Mouse (Mus musculus): ENCODE measurements around the gene Pask. TPM values are rescaled to one million over a fixed set of nuclear protein-coding genes. Genes with fewer than 3 reads are reported as not detected.

The Pask gene
- polyA plus RNA-seq, 1 experiment: 0.86 TPM

DNA sequence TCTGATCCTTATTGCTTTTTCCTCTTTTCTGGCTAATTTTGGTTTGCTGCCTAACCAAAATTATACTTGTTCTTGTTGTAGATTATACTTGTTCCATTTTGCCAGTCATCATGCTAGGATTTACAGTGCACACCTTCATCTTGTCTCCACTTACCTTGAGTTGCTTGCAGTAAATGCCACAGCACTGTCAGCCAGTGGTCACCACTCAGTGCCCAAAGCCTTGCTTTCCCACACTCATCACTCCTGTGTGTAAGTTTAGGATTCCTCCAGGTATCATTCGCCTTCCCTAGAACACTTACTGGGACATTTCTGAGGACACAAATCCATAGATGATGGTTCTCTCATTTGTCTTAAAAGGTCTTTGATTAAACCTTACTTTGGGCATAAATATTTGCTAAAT, 51.7 kb downstream of the Pask start:
- Histone ChIP-seq H3K4me3 (replicated peaks; ENCODE audit: extremely low read depth, low read depth, low read length) (no peak overlapping the region), H3K4me1 (ENCODE audit: control insufficient read depth, insufficient read depth, low read length) (no peaks in the 10 kb centered on the region)
- no peak for TF ChIP-seq CTCF (IDR thresholded peaks at IDR 0.05; ENCODE audit: insufficient read depth, low read length)
- no peak for TF ChIP-seq POLR2A (IDR thresholded peaks at IDR 0.05; ENCODE audit: borderline replicate concordance, extremely low read depth, low read depth, low read length)
- DNase-seq: no peak
- WGBS: 88% methylated on average over 1 of the region's 1 CpGs

DNA sequence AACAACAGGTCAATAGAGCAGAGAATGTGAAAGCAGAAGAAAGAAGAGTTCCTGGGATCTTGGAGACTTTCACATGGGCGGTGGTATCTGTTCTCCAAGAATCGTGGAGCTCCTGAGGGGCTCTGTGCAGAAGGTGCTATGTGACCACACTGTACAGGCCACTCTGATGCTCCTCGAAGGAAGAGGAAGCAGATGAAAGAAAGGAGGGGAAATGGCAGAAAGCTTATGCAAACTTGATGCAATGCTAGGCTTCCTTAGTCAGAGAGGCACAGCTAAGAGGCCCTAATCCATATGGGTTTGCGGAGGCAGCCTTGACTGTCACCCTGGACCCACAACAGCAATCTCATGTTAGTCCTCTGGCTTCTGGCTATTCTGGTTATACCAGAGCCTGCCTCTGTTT, 52.3 kb downstream of the Pask start:
- DNase-seq: no peak
- Histone ChIP-seq H3K4me3 (replicated peaks; ENCODE audit: extremely low read depth, low read depth, low read length) (no peak overlapping the region), H3K4me1 (ENCODE audit: control insufficient read depth, insufficient read depth, low read length) (no peaks in the 10 kb centered on the region)
- WGBS: 66% methylated on average over 4 of the region's 4 CpGs
- TF ChIP-seq POLR2A (IDR thresholded peaks at IDR 0.05; ENCODE audit: borderline replicate concordance, extremely low read depth, low read depth, low read length) (no peak), CTCF (IDR thresholded peaks at IDR 0.05; ENCODE audit: insufficient read depth, low read length) (no peak)

DNA sequence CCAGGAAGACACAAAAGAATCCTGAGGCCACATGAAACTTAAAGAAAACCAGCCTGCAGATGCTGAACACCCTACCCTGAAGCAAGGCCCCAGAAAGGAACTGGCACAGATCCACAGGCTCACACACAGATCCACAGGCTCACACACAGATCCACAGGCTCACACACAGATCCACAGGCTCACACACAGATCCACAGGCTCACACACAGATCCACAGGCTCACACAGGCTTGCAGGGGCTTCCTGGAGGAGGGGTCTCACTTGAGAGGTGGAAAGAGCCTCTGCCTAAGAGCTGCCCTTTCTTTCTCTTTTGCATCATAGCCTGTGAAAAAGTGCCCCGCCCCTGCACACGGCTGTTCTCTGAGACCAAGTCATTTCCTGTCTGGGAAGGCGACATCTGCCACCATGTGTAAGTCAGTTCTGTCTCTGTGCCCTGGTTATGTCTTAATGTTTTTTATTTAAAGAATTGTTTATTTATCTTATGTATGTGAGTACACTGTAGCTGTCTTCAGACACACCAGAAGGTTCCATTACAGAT, 53.5 kb downstream of the Pask start:
- H3K4me1 ChIP-seq (ENCODE audit: control insufficient read depth, insufficient read depth, low read length): no peaks in the 10 kb centered on the region
- no peak for TF ChIP-seq POLR2A (IDR thresholded peaks at IDR 0.05; ENCODE audit: borderline replicate concordance, extremely low read depth, low read depth, low read length)
- no peak for TF ChIP-seq CTCF (IDR thresholded peaks at IDR 0.05; ENCODE audit: insufficient read depth, low read length)
- WGBS: 35% methylated on average over 3 of the region's 3 CpGs
- no peak overlapping the region for H3K4me3 ChIP-seq (replicated peaks; ENCODE audit: extremely low read depth, low read depth, low read length)
- no peak for DNase-seq

DNA sequence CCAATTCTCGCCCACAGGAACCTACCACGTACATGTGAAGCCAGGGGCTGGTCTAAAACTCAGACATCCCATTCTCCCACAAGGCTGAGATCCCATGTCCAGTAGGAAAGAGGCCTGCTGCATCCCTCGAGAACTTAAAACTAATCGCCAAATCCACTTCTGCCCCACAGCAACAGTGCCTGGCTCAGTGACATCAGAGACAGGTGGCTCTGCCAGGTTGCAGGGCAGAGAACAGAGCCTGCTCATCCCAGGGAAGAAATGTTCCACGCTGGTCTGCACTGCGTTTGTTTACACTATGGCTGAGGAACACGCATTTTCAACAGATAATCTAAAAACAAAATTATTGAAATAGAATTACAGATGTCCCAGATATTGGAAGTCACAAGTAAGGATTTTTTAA, 66.2 kb downstream of the Pask start:
- Histone ChIP-seq H3K4me3 (replicated peaks; ENCODE audit: extremely low read depth, low read depth, low read length) (no peak overlapping the region), H3K4me1 (ENCODE audit: control insufficient read depth, insufficient read depth, low read length) (no peaks in the 10 kb centered on the region)
- 70% methylated on average over 7 of the region's 7 CpGs for WGBS
- DNase-seq: no peak
- no peak for TF ChIP-seq CTCF (IDR thresholded peaks at IDR 0.05; ENCODE audit: insufficient read depth, low read length)
- TF ChIP-seq POLR2A (IDR thresholded peaks at IDR 0.05; ENCODE audit: borderline replicate concordance, extremely low read depth, low read depth, low read length): no peak

DNA sequence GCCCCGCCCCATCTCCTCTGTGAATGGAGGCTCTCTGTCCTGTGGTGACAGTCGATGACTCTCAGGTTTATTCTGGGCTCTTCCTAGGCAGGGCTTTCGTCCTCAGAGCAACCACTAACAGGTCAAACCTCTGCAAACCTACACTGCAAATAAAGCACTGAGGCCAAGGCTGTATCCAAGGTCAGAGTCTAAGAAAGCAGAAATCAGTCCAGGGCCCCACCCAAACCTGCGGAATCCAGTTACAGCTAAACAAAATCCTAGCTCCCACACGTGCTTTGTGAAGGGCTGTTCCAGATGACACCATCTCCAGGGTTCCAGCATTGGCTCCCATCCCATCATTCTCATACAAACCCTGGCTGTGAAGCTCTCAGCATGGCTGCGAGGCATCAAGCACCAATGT, 67.7 kb downstream of the Pask start:
- 68% methylated on average over 6 of the region's 6 CpGs for WGBS
- DNase-seq: no peak

DNA sequence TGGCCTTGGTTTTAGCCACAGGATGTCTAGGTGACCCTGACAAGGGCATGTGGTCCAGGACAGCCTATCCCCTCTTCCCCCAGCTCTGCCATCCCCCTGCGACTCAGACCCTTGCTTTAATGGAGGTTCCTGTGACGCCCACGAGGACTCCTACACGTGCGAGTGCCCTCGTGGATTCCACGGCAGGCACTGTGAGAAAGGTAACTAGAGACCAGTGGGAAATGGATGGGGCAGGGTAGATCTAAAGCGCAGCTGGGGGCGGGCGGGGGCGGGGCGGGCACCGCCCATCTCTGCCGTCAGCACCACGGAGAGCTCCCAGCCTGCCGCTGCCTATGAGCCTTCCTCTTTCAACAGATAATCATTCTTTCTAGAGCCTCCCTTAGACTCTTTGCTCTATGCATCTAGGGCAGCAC, 70.9 kb downstream of the Pask start:
- no peak for DNase-seq
- Histone ChIP-seq H3K4me1 (ENCODE audit: control insufficient read depth, insufficient read depth, low read length) (no peaks in the 10 kb centered on the region), H3K4me3 (replicated peaks; ENCODE audit: extremely low read depth, low read depth, low read length) (no peak overlapping the region)
- TF ChIP-seq POLR2A (IDR thresholded peaks at IDR 0.05; ENCODE audit: borderline replicate concordance, extremely low read depth, low read depth, low read length) (no peak), CTCF (IDR thresholded peaks at IDR 0.05; ENCODE audit: insufficient read depth, low read length) (no peak)
- 10% methylated on average over 16 of the region's 16 CpGs for WGBS

More for the DNA sequence above, 67.7 kb downstream of the Pask start:
- no peaks in the 10 kb centered on the region for H3K4me1 ChIP-seq (ENCODE audit: control insufficient read depth, insufficient read depth, low read length)
- TF ChIP-seq CTCF (IDR thresholded peaks at IDR 0.05; ENCODE audit: insufficient read depth, low read length) (no peak), POLR2A (IDR thresholded peaks at IDR 0.05; ENCODE audit: borderline replicate concordance, extremely low read depth, low read depth, low read length) (no peak)
- no peak overlapping the region for H3K4me3 ChIP-seq (replicated peaks; ENCODE audit: extremely low read depth, low read depth, low read length)

DNA sequence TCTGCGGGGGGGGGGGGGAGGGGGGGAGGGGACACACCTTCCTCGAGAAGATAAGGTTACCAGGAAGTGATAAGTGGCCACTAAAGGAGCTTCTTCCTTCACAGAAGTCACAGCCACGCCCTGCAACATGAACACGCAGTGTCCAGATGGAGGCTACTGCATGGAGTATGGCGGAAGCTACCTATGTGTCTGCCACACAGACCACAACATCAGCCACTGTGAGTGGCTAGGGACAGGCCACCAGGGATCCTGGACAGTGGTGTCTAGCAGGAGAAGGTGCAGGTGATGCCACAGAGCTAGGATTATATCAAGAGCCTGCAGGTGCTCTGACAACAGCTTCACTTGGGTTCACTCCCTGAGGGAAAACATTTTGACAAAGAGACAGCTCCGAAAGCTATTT, 71.5 kb downstream of the Pask start:
- no peak overlapping the region for H3K4me3 ChIP-seq (replicated peaks; ENCODE audit: extremely low read depth, low read depth, low read length)
- 63% methylated on average over 6 of the region's 6 CpGs for WGBS
- TF ChIP-seq CTCF (IDR thresholded peaks at IDR 0.05; ENCODE audit: insufficient read depth, low read length) (no peak), POLR2A (IDR thresholded peaks at IDR 0.05; ENCODE audit: borderline replicate concordance, extremely low read depth, low read depth, low read length) (no peak)
- no peak for DNase-seq
- H3K4me1 ChIP-seq (ENCODE audit: control insufficient read depth, insufficient read depth, low read length): no peaks in the 10 kb centered on the region

DNA sequence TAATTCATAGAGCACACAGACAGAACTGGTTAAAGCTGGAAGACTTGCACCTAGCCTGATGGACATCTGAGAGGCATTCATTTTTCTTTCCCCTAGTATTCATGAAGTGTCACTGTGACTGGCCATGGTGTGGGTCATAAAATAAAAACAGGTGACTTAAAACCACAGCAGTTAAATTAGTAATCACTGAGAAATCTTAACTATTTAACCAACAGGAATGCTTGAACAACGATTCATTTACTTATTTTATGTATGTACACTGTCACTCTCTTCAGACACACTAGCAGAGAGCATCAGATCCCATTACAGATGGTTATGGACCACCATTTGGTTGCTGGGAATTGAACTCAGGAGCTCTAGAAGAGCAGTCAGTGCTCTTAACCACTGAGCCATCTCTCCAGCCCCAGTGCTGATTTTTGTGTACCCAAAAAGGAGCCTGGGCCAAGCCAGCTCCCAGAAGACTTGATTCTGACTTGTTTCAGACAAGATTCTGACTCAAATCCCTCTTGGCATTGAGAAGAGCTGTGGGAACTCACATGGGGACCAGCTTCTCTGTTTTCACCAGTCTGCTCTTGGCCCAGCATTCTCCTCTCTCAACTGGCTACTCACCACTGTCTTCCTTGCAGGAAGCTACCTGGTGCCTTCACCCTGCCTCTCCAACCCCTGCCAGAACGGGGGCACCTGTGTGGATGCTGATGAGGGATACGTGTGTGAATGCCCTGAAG, 72.6 kb downstream of the Pask start:
- WGBS: 60% methylated on average over 3 of the region's 3 CpGs

DNA sequence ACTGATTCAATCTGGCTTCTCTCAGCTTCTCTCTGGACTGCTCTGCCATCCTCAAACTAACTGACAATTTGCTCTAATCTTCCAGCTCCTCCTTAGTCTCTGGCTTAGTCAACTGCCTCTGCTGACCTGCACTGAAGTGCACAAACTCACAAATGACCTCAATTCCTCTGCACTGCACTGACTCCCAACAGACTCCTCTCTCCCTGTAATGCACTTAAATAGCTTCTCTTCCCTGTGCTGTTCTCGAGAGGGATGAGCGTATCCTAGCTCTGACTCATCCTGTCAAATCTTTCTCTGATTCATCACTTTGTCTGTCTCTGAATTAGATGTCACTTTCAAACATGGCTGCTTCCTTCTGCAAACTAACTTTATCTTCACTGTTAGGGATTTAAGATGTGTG, 75.0 kb downstream of the Pask start:
- no peak for TF ChIP-seq POLR2A (IDR thresholded peaks at IDR 0.05; ENCODE audit: borderline replicate concordance, extremely low read depth, low read depth, low read length)
- TF ChIP-seq CTCF (IDR thresholded peaks at IDR 0.05; ENCODE audit: insufficient read depth, low read length): no peak

More for the DNA sequence above, 72.6 kb downstream of the Pask start:
- Histone ChIP-seq H3K4me1 (ENCODE audit: control insufficient read depth, insufficient read depth, low read length) (no peaks in the 10 kb centered on the region), H3K4me3 (replicated peaks; ENCODE audit: extremely low read depth, low read depth, low read length) (no peak overlapping the region)
- TF ChIP-seq POLR2A (IDR thresholded peaks at IDR 0.05; ENCODE audit: borderline replicate concordance, extremely low read depth, low read depth, low read length): no peak
- no peak for TF ChIP-seq CTCF (IDR thresholded peaks at IDR 0.05; ENCODE audit: insufficient read depth, low read length)
- no peak for DNase-seq

DNA sequence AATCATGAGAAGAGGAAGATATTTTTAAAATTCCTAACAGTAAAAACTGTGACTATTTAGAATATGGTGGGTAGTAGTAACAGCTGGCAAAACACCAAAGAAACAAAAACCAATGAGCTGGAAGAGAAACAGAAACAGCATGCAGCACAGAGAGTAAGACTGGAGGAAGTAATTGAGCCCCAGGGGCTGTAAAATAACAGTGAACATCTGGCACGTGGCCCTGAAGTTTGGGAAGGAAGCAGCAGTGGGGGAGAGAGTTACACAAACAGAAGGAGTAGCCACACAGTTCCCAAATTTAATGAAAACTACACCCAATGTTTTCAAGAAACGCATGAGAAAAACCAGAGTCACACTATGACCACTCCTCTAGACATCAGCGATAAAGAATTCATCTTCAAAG, 76.1 kb downstream of the Pask start:
- Histone ChIP-seq H3K4me1 (ENCODE audit: control insufficient read depth, insufficient read depth, low read length) (no peaks in the 10 kb centered on the region), H3K4me3 (replicated peaks; ENCODE audit: extremely low read depth, low read depth, low read length) (no peak overlapping the region)
- WGBS: 46% methylated on average over 3 of the region's 3 CpGs
- TF ChIP-seq POLR2A (IDR thresholded peaks at IDR 0.05; ENCODE audit: borderline replicate concordance, extremely low read depth, low read depth, low read length): no peak
- TF ChIP-seq CTCF (IDR thresholded peaks at IDR 0.05; ENCODE audit: insufficient read depth, low read length): no peak
- DNase-seq: no peak

More for the DNA sequence above, 75.0 kb downstream of the Pask start:
- no peak for DNase-seq
- WGBS: 79% methylated on average over 2 of the region's 2 CpGs
- H3K4me1 ChIP-seq (ENCODE audit: control insufficient read depth, insufficient read depth, low read length): no peaks in the 10 kb centered on the region
- H3K4me3 ChIP-seq (replicated peaks; ENCODE audit: extremely low read depth, low read depth, low read length): no peak overlapping the region

Other genes with a start within 250 kb of the Pask start
- 2.0 and 2.7 TPM in 2 replicates for gene Kif1a, start 241.5 kb downstream of the Pask start, polyA plus RNA-seq (2012; rRNA removed)
- gene Agxt, start 208.2 kb downstream of the Pask start, polyA plus RNA-seq (2012; rRNA removed): not detected in 2 replicates
- 72.6 and 75.8 TPM in 2 replicates for gene 2310007B03Rik, start 182.5 kb downstream of the Pask start, polyA plus RNA-seq (2012; rRNA removed)
- 2.2 and 2.8 TPM in 2 replicates for gene Crocc2, start 174.8 kb downstream of the Pask start, polyA plus RNA-seq (2012; rRNA removed)
- gene Sned1, start 107.6 kb downstream of the Pask start, polyA plus RNA-seq (2012; rRNA removed): 26.6 and 28.1 TPM in 2 replicates
- 7.4 and 9.8 TPM in 2 replicates for gene Mterf4, start 37.6 kb downstream of the Pask start, polyA plus RNA-seq (2012; rRNA removed)
- gene Ppp1r7, start 628 bp downstream of the Pask start, polyA plus RNA-seq (2012; rRNA removed): 3.0 and 4.2 TPM in 2 replicates
- 0.59 and 0.69 TPM in 2 replicates for gene Ano7, start 30.4 kb upstream of the Pask start, polyA plus RNA-seq (2012; rRNA removed)
- gene Hdlbp, start 135.3 kb upstream of the Pask start, polyA plus RNA-seq (2012; rRNA removed): 52.2 and 61.2 TPM in 2 replicates
- gene Farp2, start 168.6 kb upstream of the Pask start, polyA plus RNA-seq (2012; rRNA removed): 4.2 and 4.7 TPM in 2 replicates